Mouse (Mus musculus) large intestine, adult 2 months (tissue): ENCODE results near the gene Chn1. TPM values are rescaled to one million over a fixed set of nuclear protein-coding genes. Genes with fewer than 3 reads are reported as not detected.

ENCODE experiments used
- DNase-seq: peaks from one replicate; pipeline ENCODE4 v3.0.0-alpha.2; 2012; ENCODE audit warnings: low read depth, low spot score
- WGBS: fragments of 180-500 bp; shearing (Covaris S2); methylation state at CpG from one replicate; pipeline ENCODE4 v1.1.7; 2018; 5-methylcytosine and 5-hydroxymethylcytosine counted together
- polyA plus RNA-seq: library from polyadenylated mRNA; depleted of rRNA; stranded (reverse); fragments of >200 nt; gene quantifications from 2 replicates; pipeline ENCODE4 v1.2.3, GENCODE M21; 2012

Chn1 gene
- polyA plus RNA-seq, 1 experiment = 4.7 TPM

- 26% methylated on average over 2 of the region's 2 CpGs for WGBS
- no peak for DNase-seq
Measured at GRCm38 (mm10) chr2:73600650-73601049, 174.5 kb downstream of the Chn1 start.

- 96% methylated on average over 11 of the region's 11 CpGs for WGBS
- DNase-seq = no peak
Measured at GRCm38 (mm10) chr2:73597772-73598171, 177.4 kb downstream of the Chn1 start.

- no peak for DNase-seq
- WGBS = 15% methylated on average over 9 of the region's 9 CpGs
Measured at GRCm38 (mm10) chr2:73596786-73597185, 178.4 kb downstream of the Chn1 start.

GRCm38 (mm10) chr2:73596326-73596725 lies 178.8 kb downstream of the Chn1 start:
- 65% methylated on average over 5 of the region's 5 CpGs for WGBS
- DNase-seq = no peak

- DNase-seq = no peak
- WGBS = 71% methylated on average over 2 of the region's 2 CpGs
Measured at GRCm38 (mm10) chr2:73593101-73593439, 182.1 kb downstream of the Chn1 start.

- 67% methylated on average over 14 of the region's 14 CpGs for WGBS
- DNase-seq = no peak
Measured at GRCm38 (mm10) chr2:73592231-73593100, 182.7 kb downstream of the Chn1 start.

- 50% methylated on average over 6 of the region's 6 CpGs for WGBS
Measured at GRCm38 (mm10) chr2:73591246-73591645, 183.9 kb downstream of the Chn1 start.

GRCm38 (mm10) chr2:73590106-73590505 lies 185.0 kb downstream of the Chn1 start:
- WGBS = 40% methylated on average over 12 of the region's 12 CpGs
- no peak for DNase-seq

More at GRCm38 (mm10) chr2:73591246-73591645, 183.9 kb downstream of the Chn1 start:
- DNase-seq = no peak

- WGBS = 55% methylated on average over 2 of the region's 2 CpGs
- DNase-seq = no peak
Measured at GRCm38 (mm10) chr2:73588951-73589350, 186.2 kb downstream of the Chn1 start.

- WGBS = 66% methylated on average over 4 of the region's 4 CpGs
- DNase-seq = no peak
Measured at GRCm38 (mm10) chr2:73587109-73587506, 188.0 kb downstream of the Chn1 start.

- DNase-seq = no peak
- WGBS = 71% methylated on average over 10 of the region's 10 CpGs
Measured at GRCm38 (mm10) chr2:73586392-73587108, 188.6 kb downstream of the Chn1 start.

- DNase-seq = no peak
- 25% methylated on average over 12 of the region's 12 CpGs for WGBS
Measured at GRCm38 (mm10) chr2:73585347-73585831, 189.8 kb downstream of the Chn1 start.

GRCm38 (mm10) chr2:73584645-73585346 lies 190.3 kb downstream of the Chn1 start:
- WGBS = 3% methylated on average over 17 of the region's 18 CpGs
- DNase-seq = no peak

- DNase-seq = no peak
- WGBS = 89% methylated on average over 5 of the region's 5 CpGs
Measured at GRCm38 (mm10) chr2:73580720-73581119, 194.4 kb downstream of the Chn1 start.

GRCm38 (mm10) chr2:73580166-73580565 lies 195.0 kb downstream of the Chn1 start, which contains the start of gene Chrna1:
Gene Chrna1 (minus strand): TSS chr2:73580338.
- 92% methylated on average over 9 of the region's 9 CpGs for WGBS
- DNase-seq = no peak

GRCm38 (mm10) chr2:73579168-73579567 lies 196.0 kb downstream of the Chn1 start:
- WGBS = 42% methylated on average over 5 of the region's 5 CpGs
- DNase-seq = no peak

- DNase-seq = no peak
- 87% methylated on average over 6 of the region's 6 CpGs for WGBS
Measured at GRCm38 (mm10) chr2:73574418-73574817, 200.7 kb downstream of the Chn1 start.

- WGBS = 84% methylated on average over 4 of the region's 4 CpGs
- no peak for DNase-seq
Measured at GRCm38 (mm10) chr2:73573556-73573955, 201.6 kb downstream of the Chn1 start.

- no peak for DNase-seq
- WGBS = 45% methylated on average over 23 of the region's 23 CpGs
Measured at GRCm38 (mm10) chr2:73572539-73573372, 202.4 kb downstream of the Chn1 start.
